In genomic region chr12:79748862-79749261, GRCm38 (mm10) we compare ENCODE assay signal across 13 mouse cellular contexts.
DNase-seq lines count a peak whose midpoint lies in the region; ATAC-seq and TF ChIP-seq lines count a peak whose summit lies in the region.
"Had no signal": no experiment of that assay in that cellular context is flagged by ENCODE, and none has a peak within 500 bp of the region (broad histone marks: within the 10 kb centered on the region; RNA-seq: fewer than 3 reads in every experiment).

No protein-coding gene starts in this region.

- no peak overlapping the region for H3K4me3 ChIP-seq in kidney, postnatal 0 days (replicated peaks; ENCODE audit: low read depth, low read length)
- H3K4me3 ChIP-seq in heart, embryonic 16.5 days (ENCODE audit: low read length): no peak overlapping the region
- H3K4me3 ChIP-seq in neural tube, embryonic 15.5 days (replicated peaks): no peak overlapping the region
- H3K4me3 ChIP-seq: embryonic facial prominence, embryonic 13.5 days had no signal

- no peak for ATAC-seq in kidney, postnatal 0 days (replicated peaks; ENCODE audit: low FRiP score, low read depth)
- ATAC-seq in heart, embryonic 16.5 days (replicated peaks; ENCODE audit: extremely low read depth, insufficient read depth, low FRiP score): no peak
- no peak for ATAC-seq in neural tube, embryonic 15.5 days (ENCODE audit: low FRiP score)

- 42% methylated on average over 4 of the region's 4 CpGs for WGBS in kidney, postnatal 0 days
- WGBS in heart, embryonic 16.5 days: 51% methylated on average over 4 of the region's 4 CpGs
- WGBS in neural tube, embryonic 15.5 days: 43% methylated on average over 4 of the region's 4 CpGs

- H3K4me2 ChIP-seq in kidney, postnatal 0 days (ENCODE audit: low read length): no peak overlapping the region
- no peak overlapping the region for H3K4me2 ChIP-seq in heart, embryonic 16.5 days (ENCODE audit: low read depth, low read length)
- H3K4me2 ChIP-seq in neural tube, embryonic 15.5 days: no peak overlapping the region
- H3K4me2 ChIP-seq: embryonic facial prominence, embryonic 13.5 days had no signal

- H3K27me3 ChIP-seq in kidney, postnatal 0 days (ENCODE audit: insufficient read depth, low read length): no peaks in the 10 kb centered on the region
- no peaks in the 10 kb centered on the region for H3K27me3 ChIP-seq in heart, embryonic 16.5 days (ENCODE audit: control insufficient read depth, insufficient read depth, low read length)
- H3K27me3 ChIP-seq in neural tube, embryonic 15.5 days (replicated peaks): no peaks in the 10 kb centered on the region
- H3K27me3 ChIP-seq: embryonic facial prominence, embryonic 13.5 days had no signal

- no peaks in the 10 kb centered on the region for H3K9me3 ChIP-seq in kidney, postnatal 0 days (replicated peaks; ENCODE audit: low read length)
- H3K9me3 ChIP-seq in heart, embryonic 16.5 days (replicated peaks; ENCODE audit: control insufficient read depth, low read length): no peaks in the 10 kb centered on the region
- H3K9me3 ChIP-seq in neural tube, embryonic 15.5 days (replicated peaks): no peaks in the 10 kb centered on the region
- H3K9me3 ChIP-seq: embryonic facial prominence, embryonic 13.5 days had no signal

- H3K4me1 ChIP-seq in kidney, postnatal 0 days (replicated peaks; ENCODE audit: insufficient read depth, low read length): peaks cover 49% of the 10 kb centered on the region
- H3K4me1 ChIP-seq in heart, embryonic 16.5 days (ENCODE audit: control insufficient read depth, insufficient read depth, low read length): peaks cover 65% of the 10 kb centered on the region
- H3K4me1 ChIP-seq in neural tube, embryonic 15.5 days: peaks cover 50% of the 10 kb centered on the region

- H3K27ac ChIP-seq in kidney, postnatal 0 days: peak overlapping the region; percentile 47; the same call in 1 of the 2 replicates
- peak overlapping the region; percentile 48 for H3K27ac ChIP-seq in heart, embryonic 16.5 days (ENCODE audit: low read length)
- peak overlapping the region; percentile 71 for H3K27ac ChIP-seq in neural tube, embryonic 15.5 days (replicated peaks)

- H3K36me3 ChIP-seq in kidney, postnatal 0 days (ENCODE audit: insufficient read depth, low read length): no peaks in the 10 kb centered on the region
- no peaks in the 10 kb centered on the region for H3K36me3 ChIP-seq in heart, embryonic 16.5 days (ENCODE audit: control insufficient read depth, insufficient read depth)
- H3K36me3 ChIP-seq in neural tube, embryonic 15.5 days: no peaks in the 10 kb centered on the region
- H3K36me3 ChIP-seq: embryonic facial prominence, embryonic 13.5 days had no signal

- intact Hi-C loops in gastrocnemius, postnatal 14 days (cut with DNase I; ENCODE audit: low total_unique reads): no loop called here

- peak; percentile 53 for DNase-seq in gastrocnemius, postnatal 14 days
- no peak for DNase-seq in gastrocnemius, adult 18-20 months (ENCODE audit: low spot score)
- DNase-seq in kidney, postnatal 0 days (ENCODE audit: low spot score): no peak
- no peak for DNase-seq in kidney, adult 18-20 months
- DNase-seq in cerebellum, adult 11 months: no peak
- no peak for DNase-seq in right cerebral cortex, postnatal 14 days
- DNase-seq: adrenal gland, postnatal 10 days; cerebellum, adult 11-12 months; kidney, adult 11 months; thymus, postnatal 4 days had no signal

- no peak for TF ChIP-seq CTCF in kidney, postnatal 0 days (IDR thresholded peaks at IDR 0.05; ENCODE audit: low read depth)

- H3K9ac ChIP-seq in kidney, postnatal 0 days (ENCODE audit: low read depth, low read length): no peak overlapping the region
- H3K9ac ChIP-seq in heart, embryonic 16.5 days (ENCODE audit: low read length): no peak overlapping the region
- H3K9ac ChIP-seq in neural tube, embryonic 15.5 days (replicated peaks): no peak overlapping the region
- H3K9ac ChIP-seq: embryonic facial prominence, embryonic 13.5 days had no signal
